Mouse (Mus musculus) adrenal gland, postnatal 14 days (tissue): ENCODE results near the gene Ndufaf7. TPM values are rescaled to one million over a fixed set of nuclear protein-coding genes. Genes with fewer than 3 reads are reported as not detected.

Source experiments
- DNase-seq: peaks from one replicate; pipeline ENCODE4 v3.0.0; 2021; ENCODE audit warnings: mixed read lengths
- long read RNA-seq, 2 experiments: library from polyadenylated mRNA; stranded (forward); transcript quantifications; one replicate each; pipeline ENCODE4 v2.0.0; 2021
- total RNA-seq: library from RNA; stranded (reverse); gene quantifications from 2 replicates; pipeline ENCODE4 v1.2.3, GENCODE M21; 2021

Gene Ndufaf7
- 41.8 and 45.7 TPM in 2 replicates for total RNA-seq
- long read RNA-seq, experiment 1, transcript Ndufaf7-201 (10 exons, 1,749 nt): major isoform, 58 of 122 reads
- long read RNA-seq, experiment 1, partial matches to known transcripts: 57 of 122 reads
- long read RNA-seq, experiment 1, other reads (novel, unspliced or antisense): 7 of 122 reads
- long read RNA-seq, experiment 2, transcript Ndufaf7-201 (10 exons, 1,749 nt): major isoform, 30 of 106 reads
- long read RNA-seq, experiment 2, partial matches to known transcripts: 71 of 106 reads
- long read RNA-seq, experiment 2, other reads (novel, unspliced or antisense): 3 of 106 reads

DNA sequence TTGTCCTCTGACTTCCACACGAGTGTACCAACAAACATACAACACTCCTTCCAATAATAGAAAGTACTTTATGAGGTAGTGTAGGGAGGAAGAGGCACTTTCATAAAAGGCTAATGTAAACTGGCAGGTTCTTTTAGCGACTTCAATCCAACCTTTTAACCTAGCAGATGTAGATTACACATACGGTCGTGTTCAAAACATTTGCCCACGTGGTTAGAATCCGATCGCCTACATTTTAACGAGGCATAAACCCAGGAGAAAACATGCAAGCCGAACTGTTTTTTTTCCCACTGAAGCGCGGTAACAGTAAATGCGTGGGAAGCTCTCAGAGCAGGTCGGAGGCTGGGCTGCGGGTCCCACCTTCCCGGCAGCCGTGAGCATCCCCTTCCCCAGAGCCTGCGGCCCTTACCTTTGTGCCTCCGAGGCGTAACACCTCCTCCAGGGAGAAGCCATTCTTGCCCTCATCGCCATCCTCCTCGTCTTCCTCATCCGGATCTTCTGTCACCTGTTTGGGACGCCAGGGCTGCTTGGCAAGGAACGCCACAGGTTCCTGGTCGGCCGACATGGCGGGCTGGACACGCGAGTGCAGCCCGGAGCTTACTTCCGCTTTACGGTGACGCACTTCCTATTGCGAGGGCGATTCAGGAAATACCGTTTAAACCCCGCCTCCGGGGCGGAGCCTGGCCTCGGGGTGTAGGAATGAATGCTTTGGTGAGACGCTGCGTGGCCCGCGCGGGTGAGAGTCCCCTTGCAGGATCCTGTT lies at the start of gene Ndufaf7, which contains the start of gene Cebpz:
Gene Ndufaf7, plus strand, starts transcription at position 671 of the 763 bp plus-strand sequence.
Gene Cebpz, minus strand, starts transcription at position 601 of the 763 bp plus-strand sequence.
- DNase-seq: peak; percentile 98

DNA sequence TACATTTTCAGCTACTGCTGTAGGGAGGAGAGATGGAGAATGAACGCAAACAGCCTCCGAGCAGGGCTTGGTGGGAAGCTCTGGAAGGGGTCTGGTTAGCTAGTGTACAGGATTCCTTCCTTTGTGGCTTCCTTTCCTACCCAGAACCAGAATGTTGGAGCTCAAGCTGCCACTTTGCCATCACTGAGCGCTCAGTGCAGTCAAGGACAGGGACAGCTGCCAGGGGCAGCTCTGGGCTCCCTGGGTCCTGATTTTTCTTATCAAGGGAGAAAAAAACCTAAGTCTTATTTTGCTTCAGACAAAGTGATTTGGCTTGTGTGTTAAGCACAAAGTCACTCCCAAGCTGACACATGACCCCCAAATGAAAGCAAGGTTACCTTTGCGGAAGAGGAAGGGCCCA lies 48.4 kb upstream of the Ndufaf7 start:
- DNase-seq: peak; percentile 43

GRCm38 (mm10) chr17:78889184-78889583 lies 47.8 kb upstream of the Ndufaf7 start:
- DNase-seq: no peak

GRCm38 (mm10) chr17:78891020-78891419 lies 45.9 kb upstream of the Ndufaf7 start:
- DNase-seq: no peak

- DNase-seq: no peak
Measured at GRCm38 (mm10) chr17:78894991-78895390, 41.9 kb upstream of the Ndufaf7 start.

GRCm38 (mm10) chr17:78895394-78895793 lies 41.5 kb upstream of the Ndufaf7 start:
- DNase-seq: peak; percentile 66

DNA sequence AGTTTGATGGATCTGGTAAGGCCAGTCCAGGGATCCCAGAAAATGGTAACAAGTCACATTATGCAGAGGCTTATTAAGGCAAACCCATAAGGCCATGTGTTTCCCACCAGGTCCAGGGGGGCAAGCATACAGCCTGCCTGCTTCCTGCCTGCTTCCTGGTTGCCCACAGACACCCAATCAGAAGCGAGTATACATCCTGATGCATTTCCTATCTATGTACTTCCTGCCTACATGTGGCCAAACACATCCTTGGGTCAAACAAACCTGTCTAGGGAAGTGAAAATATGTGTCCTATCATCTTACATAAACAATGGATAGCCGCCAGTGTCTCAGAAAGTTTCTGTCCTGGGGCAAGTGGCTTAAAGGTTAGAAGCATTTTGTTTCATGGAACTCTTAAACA lies 33.8 kb upstream of the Ndufaf7 start:
- no peak for DNase-seq

GRCm38 (mm10) chr17:78906892-78907291 lies 30.0 kb upstream of the Ndufaf7 start, which contains the start of gene Sult6b1:
TSS of gene Sult6b1 (minus strand) at chr17:78906992.
- DNase-seq: no peak

DNA sequence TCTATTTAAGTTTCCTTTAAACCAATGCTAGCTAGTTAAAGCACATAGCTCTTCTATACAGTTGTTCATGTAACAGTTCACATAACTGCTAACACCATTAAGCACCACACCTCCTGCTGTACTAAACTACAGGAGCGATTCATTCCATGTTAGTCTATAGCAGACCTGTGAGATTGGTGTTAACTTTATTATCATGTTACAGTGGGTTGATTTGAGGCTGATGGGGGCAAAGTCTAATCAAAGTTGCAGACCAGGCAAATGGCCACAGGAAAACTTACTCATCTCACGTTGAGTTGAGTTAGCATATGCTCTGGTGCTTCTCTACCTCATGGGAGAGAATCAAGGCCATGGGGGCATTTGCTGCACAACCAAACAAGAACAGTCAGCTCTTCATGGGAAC lies 27.6 kb upstream of the Ndufaf7 start:
- DNase-seq: no peak

DNA sequence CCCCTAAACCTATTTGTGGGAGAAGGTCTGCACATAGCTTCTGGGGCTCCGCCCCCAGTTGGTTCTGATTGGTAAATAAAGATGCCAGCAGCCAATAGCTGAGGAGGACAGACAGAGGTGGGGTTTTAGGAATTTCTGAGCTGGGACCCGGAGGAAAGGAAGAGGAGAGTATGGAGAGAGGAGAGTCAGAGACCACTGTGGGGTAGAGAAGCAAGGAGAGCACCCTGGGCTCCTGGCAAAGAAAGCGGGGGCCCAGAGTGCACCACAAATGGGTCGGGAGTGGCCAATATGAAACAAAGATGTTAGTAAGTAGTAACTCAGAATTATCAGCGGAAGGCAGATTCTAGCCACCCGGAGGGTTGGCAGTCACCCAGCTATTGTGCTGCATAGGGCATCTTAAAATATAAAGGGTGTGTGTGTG lies 24.1 kb upstream of the Ndufaf7 start:
- DNase-seq: peak; percentile 37

DNA sequence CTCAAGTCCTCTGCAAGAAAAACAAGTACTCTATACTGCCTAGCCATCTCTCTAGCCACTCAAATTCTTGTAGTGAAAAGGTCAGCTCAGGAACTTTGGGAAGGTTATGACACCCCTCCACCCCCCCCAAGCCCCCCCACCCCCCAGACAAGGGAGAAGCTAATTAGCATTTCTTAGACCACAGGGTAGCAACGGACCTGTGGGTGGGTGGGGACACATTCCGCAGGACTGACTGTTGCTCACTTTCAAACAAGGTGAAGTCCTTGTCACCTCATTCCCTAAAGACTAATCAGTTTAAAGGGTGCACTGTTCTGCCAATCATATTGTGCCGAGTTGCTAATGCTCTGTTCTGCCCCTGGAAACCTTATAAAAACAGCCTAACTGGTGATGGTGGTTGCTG lies 23.0 kb upstream of the Ndufaf7 start:
- DNase-seq: no peak

DNA sequence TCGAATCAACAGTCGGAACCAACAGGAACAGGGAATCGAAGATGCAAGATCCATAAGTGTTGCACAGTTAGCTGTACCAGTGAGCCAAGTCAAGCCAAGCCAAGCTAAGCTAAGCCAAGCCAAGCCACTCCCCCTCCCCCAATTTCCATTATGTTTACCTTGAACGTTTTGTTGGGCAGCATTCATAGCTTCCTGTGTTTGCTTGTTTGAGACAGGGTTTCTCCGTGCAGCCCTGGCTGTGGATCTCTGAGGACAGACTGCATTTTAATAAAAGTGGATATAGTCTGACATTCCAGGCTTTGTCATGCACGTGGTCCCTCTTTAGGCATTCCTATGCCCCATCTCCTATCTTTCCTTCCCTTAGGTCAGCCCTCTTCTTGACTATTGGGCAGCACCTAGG lies 21.2 kb upstream of the Ndufaf7 start:
- DNase-seq: no peak

- DNase-seq: peak; percentile 90
Measured at GRCm38 (mm10) chr17:78916369-78916813, 20.5 kb upstream of the Ndufaf7 start, which contains the start of gene Cebpzos. TSS of gene Cebpzos (plus strand) at chr17:78916500.

DNA sequence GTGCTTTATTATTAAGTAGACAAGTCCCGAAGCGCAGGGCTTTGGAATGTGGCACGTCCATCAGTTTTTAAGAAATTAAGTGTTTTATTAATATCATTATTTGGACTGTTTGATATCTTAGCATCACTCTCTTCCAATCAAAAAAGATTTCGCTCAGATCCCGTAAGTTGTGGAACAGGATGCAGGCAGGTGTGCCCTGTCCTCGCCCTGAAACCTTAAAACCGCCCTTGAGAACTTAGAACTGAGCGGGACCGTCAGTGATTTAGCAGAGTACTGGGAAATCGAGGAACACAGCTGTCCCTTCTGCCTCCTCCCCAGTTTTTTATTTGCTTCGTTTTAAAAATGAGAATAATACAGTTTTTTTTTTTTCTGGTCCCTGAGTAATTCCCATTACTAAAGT lies 20.0 kb upstream of the Ndufaf7 start:
- DNase-seq: no peak

DNA sequence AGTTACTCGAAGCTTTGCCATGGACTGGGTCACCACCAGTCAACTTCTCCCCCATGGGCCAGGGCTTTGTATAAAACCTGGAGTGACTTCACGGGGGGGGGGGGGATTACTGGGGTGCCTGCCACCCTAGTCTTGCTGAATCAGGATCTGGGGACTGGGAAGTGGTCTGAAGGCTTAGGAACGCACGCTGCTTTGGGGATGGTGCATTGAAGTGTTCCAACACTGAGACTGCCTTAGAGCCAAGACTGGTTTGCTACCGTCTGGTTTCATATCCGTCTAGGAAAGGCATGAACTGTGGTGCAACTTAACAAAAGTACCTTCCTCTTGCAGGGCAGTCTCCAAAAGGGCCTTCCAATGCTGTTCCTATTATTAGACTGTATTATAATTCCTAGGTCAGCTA lies 19.2 kb upstream of the Ndufaf7 start:
- DNase-seq: no peak

- DNase-seq: no peak
Measured at GRCm38 (mm10) chr17:78935857-78936256, 1.1 kb upstream of the Ndufaf7 start.

DNA sequence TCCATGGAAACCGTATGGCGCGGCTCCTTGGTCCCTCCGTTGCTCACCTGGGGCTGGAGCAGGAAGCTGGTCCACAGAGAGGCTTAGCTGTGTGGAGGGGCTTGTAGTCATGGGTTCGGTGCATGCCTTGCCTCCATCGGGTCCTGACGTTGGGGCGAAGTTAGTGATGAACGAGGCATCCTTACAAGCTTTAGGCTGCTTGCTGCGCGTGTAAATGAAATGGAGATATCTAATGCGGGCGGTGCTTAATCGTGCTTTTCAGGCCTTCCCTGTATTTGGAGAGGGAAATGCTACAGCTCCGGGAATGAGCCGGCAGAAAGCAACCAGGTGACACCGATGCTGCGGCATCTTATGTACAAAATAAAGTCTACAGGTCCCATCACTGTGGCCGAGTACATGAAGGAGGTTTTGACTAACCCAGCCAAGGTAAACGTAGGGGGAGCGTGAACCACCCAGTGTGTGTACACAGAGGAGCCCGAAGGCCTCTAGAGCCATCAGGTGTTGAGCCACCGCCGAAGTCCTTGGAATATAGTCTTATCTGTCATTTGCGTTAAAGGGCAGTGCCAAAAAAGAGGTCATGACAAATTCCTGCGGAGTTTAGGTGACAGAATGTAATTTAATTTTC lies 405 bp downstream of the Ndufaf7 start:
- DNase-seq: no peak

GRCm38 (mm10) chr17:78938927-78939326 lies 2.0 kb downstream of the Ndufaf7 start:
- no peak for DNase-seq

- no peak for DNase-seq
Measured at GRCm38 (mm10) chr17:78942579-78942978, 5.6 kb downstream of the Ndufaf7 start.

GRCm38 (mm10) chr17:78951225-78951624 lies 14.3 kb downstream of the Ndufaf7 start:
- DNase-seq: no peak

- DNase-seq: no peak
Measured at GRCm38 (mm10) chr17:78952070-78952469, 15.1 kb downstream of the Ndufaf7 start.

DNA sequence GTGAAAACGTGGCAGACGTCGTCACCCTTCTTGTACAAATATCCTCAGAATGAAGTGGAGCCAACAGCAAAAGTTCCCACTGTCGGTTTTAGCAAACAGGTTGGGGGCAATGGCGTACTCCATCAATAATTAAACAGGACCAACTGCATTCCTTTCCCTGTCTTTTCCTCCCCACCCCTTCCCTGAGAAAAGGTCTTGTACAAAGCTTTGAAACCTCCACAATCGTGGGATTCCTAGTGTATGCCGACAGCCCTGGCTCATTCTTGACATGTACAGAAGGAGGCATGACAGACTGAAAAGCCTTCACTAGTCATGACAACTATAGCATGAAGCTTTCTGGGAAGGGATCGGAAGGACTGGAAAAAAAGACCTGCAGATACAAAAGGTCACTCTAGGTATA lies 16.3 kb downstream of the Ndufaf7 start:
- DNase-seq: no peak

- DNase-seq: no peak
Measured at GRCm38 (mm10) chr17:78959473-78959872, 22.5 kb downstream of the Ndufaf7 start.
